Mouse (Mus musculus): ENCODE data around the gene Clp1.
"Not testable (repeated sequence)": the region's sequence is repeated elsewhere in the genome, so short reads cannot be mapped to it uniquely, and the experiment has no call there.

Clp1 gene

GRCm38 (mm10) chr2:84737451-84737925, 10.3 kb upstream of the Clp1 start:
- no peak for DNase-seq

- no peak for DNase-seq
Observed at GRCm38 (mm10) chr2:84736312-84737161, 9.4 kb upstream of the Clp1 start.

DNA sequence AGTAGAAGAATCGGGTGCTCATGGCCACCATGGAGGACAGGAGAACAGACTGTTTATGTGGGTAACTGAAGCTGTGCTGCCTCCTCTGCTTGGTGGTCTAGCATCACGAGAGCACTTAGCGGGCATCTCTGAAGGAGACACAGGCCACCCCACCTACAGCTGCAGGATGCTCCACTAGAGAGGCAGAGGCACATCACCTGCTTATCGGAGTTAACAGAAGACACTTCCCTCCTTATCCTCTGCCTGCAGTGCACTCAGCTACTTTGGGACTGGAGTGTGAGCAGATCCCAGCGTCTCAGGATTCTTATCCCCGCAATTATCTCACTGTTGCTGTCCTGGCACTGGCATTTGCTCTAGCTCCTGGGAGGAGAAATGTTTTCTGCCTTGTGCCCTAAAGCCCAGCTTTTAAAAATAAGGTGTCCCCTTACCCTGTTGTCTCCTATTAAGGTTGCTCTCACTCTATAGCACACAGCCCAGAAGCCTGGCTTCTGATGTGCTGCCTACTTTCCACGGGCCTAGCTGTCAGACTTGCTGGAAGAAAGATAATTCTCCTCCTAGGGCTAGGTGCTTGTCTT, 8.3 kb upstream of the Clp1 start:
- no peak for DNase-seq

DNA sequence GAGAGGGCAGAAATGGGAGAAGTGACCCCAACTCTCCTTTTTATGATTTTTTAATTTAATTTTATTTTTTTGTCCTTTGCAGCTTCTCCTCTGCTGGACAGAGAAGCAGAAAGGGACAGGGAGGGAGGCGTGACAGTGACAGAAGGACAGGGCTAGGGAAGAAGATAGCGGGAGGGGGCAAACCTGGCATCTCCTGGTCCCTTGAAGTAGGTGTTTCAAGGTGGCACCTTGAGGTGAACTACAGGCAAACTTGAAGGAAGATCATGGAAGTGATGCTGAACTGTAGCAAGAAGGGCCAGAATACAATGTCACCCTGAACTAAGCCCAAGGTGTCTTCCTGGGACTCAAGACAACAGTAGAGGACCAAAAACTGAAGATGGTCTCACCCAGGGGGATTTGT, 7.8 kb upstream of the Clp1 start:
- DNase-seq: no peak

- no peak for DNase-seq
Observed at GRCm38 (mm10) chr2:84734351-84734864, 7.3 kb upstream of the Clp1 start.

DNA sequence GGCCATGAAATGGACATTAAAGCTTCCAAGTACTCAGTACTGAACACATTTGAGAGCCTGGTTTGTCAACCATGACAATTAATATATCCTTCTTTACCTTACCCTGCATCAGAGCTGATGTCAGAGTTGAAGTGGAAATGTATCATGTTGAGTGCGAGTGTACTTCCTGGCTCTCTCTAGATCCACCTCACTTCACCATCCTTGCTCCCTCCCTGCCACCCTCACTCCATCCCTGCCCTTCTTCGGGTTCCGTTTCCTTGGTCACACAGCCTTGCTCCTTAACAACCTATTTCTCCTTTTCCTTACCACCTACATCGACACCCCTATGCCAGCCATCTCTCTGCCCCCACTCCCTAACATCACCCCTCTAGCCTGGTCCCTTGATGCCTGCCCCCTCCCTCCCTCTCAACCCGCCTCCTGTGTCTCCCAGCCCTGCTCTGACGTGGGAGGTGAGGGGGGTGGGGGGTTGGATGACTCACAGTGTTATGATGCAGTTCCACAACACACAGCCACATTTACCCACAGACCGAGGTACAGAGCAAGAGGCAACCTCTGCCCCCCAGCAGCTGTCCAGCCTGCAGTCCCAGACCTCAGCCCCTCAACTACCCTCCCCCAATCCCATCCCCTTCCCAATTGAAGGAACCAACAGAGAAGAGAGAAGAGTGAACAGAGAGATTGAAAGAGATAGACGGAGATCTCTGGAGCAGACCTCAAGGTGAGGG, 6.6 kb upstream of the Clp1 start, which contains the start of gene Ypel4:
Ypel4 (plus strand) TSS at position 480 of the 722 bp plus-strand sequence.
- DNase-seq: peak; percentile 80

DNA sequence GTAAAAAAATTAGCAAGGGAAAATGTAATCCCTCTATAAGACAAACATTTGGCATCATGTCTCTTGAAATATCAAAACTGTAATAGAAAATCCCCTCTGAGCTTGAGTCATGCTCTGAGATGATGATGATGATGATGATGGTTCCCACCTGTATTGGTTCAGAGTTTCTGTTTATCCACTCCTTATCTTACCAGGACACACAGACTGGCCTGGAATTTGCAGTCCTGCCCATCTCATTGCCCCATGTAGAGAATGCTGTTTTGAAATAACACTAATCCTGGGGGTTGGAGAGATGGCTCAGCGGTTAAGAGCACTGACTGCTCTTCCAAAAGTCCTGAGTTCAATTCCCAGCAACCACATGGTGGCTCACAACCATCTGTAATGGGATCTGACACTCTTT, 5.2 kb upstream of the Clp1 start:
- no peak for DNase-seq

- no peak for DNase-seq
Observed at GRCm38 (mm10) chr2:84731206-84731605, 4.1 kb upstream of the Clp1 start.

DNA sequence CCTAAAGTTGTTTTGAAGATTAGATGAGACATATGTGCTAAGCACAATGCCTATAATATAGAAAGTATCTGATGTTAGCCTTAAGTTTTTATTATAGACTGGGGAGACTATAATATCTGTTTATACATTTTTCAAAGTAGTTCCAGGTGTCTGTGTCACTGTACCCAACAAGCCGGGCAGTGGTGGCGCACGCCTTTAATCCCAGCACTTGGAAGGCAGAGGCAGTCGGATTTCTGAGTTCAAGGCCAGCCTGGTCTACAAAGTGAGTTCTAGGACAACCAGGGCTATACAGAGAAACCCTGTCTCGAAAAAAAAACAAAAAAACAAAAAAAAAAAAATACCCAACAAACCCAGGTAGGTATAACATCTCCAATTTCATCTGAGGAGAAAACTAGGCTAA, 1.0 kb upstream of the Clp1 start:
- not testable (repeated sequence) for DNase-seq

DNA sequence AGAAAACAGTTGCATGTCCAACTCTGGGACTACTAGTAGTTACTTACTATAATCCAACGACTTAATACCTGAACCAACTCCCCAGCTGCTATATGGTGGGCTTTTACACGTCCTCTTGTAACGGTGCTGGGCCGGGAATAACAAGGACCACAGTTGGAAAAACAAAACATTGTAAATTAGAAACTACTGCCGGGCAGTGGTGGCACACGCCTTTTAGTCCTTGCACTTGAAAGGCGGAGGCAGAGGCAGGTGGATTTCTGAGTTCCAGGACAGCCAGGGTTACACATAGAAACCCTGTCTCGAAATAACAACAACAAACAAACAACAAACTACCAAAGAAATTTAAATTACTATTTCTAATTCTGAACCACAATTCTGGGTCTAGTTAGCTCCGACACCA, 434 bp downstream of the Clp1 start:
- DNase-seq: no peak

- no peak for DNase-seq
Observed at GRCm38 (mm10) chr2:84725770-84726169, 1.4 kb downstream of the Clp1 start.

- DNase-seq: no peak
Observed at GRCm38 (mm10) chr2:84723856-84724255, 3.3 kb downstream of the Clp1 start.

DNA sequence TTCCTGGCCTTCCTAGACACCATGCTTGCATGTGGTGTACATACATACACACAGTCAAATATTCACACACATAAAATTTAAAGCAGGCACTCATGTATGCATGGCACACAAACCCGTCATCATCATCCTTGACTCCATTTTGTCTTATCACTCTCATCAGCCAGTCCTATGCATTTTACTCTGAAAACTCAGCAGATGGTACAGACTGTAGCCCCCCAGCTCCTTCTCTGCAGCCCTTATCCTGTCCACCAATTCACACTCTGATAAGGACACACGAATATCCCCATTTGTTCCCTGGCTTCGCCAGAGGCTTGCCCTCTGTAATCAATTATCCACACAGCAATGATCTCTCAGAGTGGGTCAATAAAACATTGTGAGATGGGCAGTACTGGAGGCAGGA, 6.0 kb downstream of the Clp1 start:
- DNase-seq: no peak

GRCm38 (mm10) chr2:84720718-84721117, 6.4 kb downstream of the Clp1 start:
- DNase-seq: no peak

- no peak for DNase-seq
Observed at GRCm38 (mm10) chr2:84717357-84717756, 9.8 kb downstream of the Clp1 start.

- DNase-seq: no peak
Observed at GRCm38 (mm10) chr2:84716423-84717355, 10.5 kb downstream of the Clp1 start.

DNA sequence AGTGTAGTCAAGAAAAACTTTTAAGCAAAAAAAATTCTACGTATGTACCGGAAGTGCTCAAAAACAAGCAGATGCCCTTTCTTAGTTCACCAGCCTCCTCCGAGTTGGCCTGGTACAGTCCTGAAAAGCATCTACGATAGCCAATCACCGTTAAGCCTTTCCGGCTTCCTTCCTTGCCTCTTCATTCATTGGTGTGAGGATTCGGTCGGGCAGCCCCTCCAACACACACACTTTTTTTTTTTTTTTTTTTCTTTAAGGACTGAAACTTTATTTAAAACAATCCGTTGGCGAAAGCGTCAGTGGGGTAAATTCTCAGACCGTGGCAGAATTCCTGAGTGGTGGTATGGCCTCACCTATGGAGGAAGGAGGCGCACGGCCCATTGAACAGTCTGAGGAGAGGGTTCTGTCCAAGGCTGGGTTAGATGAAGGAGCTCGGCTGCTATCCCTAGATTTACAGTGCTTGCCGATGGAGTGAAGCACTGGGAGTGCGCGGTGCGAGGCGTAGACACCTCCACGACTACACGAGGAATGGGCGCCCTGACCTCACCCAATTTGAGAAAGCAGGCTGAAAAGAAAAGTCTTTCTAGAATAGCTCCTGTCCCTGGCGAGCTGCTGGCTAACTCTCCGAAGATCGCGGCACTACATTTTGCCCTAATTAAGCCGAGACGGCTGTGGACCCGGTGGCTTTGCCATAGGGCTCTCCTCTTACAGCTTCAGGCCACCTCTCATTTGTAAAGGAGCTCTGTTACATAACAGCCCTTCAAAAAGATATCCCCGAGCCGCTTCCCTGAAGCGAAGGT, 11.4 kb downstream of the Clp1 start:
- peak; percentile 93 for DNase-seq

DNA sequence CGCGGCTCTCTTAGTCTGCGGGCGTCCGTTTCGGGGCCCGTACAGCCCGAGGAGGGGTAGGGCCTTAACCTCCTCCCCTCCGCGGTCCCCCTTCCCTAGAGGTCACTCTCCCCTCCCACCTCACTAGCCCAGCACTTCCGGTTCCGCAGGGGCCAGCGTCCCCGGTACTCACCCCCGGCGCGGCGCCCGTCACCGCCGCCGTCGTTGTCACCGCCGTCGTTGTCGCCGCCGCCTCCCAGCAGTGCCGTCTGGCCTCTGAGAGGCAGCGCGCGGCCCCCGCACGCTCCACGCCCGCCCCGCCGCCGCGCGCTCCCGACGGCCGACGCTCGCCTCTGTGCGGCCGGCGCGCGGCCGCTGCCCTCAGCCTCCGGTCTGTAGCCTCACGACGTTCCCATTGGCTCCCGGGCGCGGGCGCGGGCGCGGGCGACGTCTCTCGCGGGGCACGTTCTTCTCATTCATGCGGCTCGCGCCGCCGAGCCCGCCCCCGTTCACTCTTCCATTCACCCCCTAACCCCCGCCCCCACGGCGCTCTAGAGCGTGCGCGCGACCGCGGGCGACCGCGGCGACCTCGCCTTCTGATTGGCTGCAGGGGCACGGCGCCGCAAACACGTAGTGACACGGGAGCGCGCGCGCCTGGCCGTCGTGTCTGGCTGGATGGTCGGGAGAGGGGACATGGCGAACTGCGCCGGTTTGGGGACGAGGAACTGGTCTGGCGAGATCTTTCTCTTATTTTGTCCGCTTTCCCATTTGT, 12.2 kb downstream of the Clp1 start, which contains the start of gene Zdhhc5:
Zdhhc5 (minus strand) TSS at position 370 of the 751 bp plus-strand sequence.
- peak; percentile 98 for DNase-seq

DNA sequence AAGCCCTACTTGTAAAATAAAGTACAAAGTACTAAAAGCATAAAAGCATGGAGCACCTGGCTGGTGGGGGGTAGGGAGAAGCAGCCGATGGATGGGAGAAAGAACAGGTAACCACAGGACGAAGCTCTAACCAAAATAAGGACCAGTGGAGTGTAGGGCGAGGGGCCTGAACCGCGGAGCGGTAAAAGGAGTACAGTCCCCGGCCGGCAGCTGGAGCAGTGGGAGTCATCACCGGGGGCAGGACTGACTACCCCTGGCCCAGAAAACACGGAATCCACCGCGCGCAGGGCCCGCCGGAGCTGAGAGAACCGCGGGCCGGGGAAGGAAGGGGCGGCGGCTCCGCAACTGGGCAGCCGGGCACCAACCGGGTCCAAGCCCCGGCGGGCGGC, 12.7 kb downstream of the Clp1 start:
- no peak for DNase-seq

DNA sequence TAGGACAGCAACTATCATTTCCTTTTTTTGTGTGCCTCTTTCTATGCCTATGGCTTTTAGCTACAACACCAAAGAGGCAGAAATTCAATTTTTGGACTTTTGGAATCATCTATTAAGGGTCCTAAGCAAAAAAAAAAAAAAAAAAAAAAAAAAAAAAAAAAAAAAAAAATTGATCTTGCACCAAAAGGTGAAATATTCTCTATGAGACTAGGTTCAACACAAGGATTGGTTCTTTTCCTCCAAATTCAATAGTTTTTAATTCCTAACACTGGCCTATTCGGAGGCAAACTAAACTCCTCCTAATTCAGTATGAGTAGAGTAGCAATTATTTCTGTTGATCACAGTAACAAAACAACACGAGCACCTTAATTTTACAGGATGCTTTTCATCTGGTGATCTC, 15.3 kb downstream of the Clp1 start:
- DNase-seq: no peak

DNA sequence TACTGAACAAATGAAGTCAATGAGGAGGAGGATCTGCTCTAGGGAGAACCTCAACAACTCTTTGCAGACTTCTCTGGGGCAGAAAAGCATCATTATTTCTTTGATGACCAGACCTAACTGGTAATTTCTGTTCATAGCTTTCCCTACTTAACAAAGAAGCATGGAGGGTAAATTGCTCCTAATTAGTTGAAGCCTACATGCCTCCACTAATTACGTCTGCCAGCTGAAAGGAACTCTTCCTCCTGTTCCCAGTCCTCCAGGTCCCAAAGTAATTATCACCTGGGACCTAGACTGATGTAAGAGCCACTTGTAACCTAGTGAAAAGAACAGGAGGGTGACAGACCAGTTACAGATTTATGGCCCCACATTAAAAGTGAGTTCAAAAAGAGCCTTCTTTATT, 19.6 kb downstream of the Clp1 start:
- DNase-seq: no peak
